Mouse (Mus musculus) layer of hippocampus, adult 2 months (tissue): ENCODE data around the gene Fndc10. TPM values are rescaled to one million over a fixed set of nuclear protein-coding genes. Genes with fewer than 3 reads are reported as not detected.
"Not testable (repeated sequence)": the region's sequence is repeated elsewhere in the genome, so short reads cannot be mapped to it uniquely, and the experiment has no call there.

Experiments used
- DNase-seq, 2 experiments: peaks; one replicate each; pipeline ENCODE4 v3.0.0; 2022; ENCODE audit warnings: low spot score in 2 of 2
- H3K27ac ChIP-seq: fragments of 200-600 bp; 2 replicates; pipeline ENCODE4 v1.8.1; 2022
- H3K4me3 ChIP-seq: fragments of 200-600 bp; 2 replicates; pipeline ENCODE4 v1.8.1; 2022; ENCODE audit warnings: mild to moderate bottlenecking
- CTCF ChIP-seq: fragments of 200-600 bp; conservative IDR thresholded peaks from 2 replicates; pipeline ENCODE4 v1.8.1; 2022; ENCODE audit warnings: antibody characterized with exemption, mild to moderate bottlenecking, moderate library complexity
- long read RNA-seq, 2 experiments: library from polyadenylated mRNA; stranded (forward); transcript quantifications; one replicate each; pipeline ENCODE4 v2.0.0; 2021; ENCODE audit warnings: borderline mapping rate in 2 of 2
- total RNA-seq, 2 experiments: library from RNA; stranded (reverse); gene quantifications; 2 replicates each; pipeline ENCODE4 v1.2.3; 2021

Gene Fndc10
- 10 to 100 TPM; 26.5 to 27.9 TPM for total RNA-seq
- long read RNA-seq, experiment 1, transcript Fndc10-201 (1 exons, 2,140 nt): major isoform, 6 of 13 reads
- long read RNA-seq, experiment 1, partial matches to known transcripts: 0 of 13 reads
- long read RNA-seq, experiment 1, other reads (novel, unspliced or antisense): 7 of 13 reads
- long read RNA-seq, experiment 2, transcript Fndc10-201 (1 exons, 2,140 nt): major isoform, 5 of 11 reads
- long read RNA-seq, experiment 2, partial matches to known transcripts: 0 of 11 reads
- long read RNA-seq, experiment 2, other reads (novel, unspliced or antisense): 6 of 11 reads

DNA sequence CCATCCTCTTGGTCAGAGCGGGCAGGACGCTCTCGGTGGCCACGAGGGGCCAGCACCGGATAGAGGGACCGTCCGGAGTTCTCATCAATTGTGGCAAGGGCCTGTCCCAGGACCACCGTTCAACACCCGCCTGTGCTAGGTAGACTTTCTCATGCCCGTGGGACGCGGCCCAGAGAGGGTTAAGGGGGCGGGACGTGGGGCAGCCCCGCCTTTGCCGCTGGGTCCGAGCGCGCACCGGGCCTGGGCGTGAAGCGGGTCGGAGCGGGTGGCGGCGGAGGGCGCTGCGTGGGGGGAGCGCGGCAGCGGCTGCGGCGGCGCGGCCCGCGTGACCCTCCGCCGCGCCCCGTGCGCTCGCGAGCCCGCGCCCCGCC lies at the start of gene Fndc10:
TSS of gene Fndc10 (plus strand) at position 232 of the 371 bp plus-strand sequence.
- DNase-seq: peak; percentile 63 to 73
- no peak for TF ChIP-seq CTCF
- Histone ChIP-seq H3K4me3 (peak within 1 kb of the TSS; percentile 81), H3K27ac (peak within 1 kb of the TSS; percentile 99)

DNA sequence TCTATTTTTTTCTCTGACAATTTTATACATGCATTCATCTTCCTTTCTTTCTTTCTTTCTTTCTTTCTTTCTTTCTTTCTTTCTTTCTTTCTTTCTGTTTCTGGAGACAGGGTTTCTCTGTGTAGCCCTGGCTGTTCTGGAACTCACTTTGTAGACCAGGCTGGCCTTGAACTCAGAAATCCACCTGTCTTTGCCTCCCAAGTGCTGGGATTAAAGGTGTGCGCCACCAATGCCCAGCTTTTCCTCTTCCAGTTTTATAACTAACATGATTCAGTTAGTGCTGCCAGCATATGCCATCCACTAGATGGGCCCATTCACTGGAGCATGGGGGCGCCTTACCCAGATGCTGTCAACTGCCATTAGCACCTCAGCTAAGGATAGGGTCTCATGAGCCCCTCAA lies 48.8 kb upstream of the Fndc10 start, which contains the start of gene Gm10563:
TSS of gene Gm10563 (minus strand) at position 101 of the 400 bp plus-strand sequence.
- H3K4me3 ChIP-seq, DNase-seq, H3K27ac ChIP-seq: not testable (repeated sequence)

DNA sequence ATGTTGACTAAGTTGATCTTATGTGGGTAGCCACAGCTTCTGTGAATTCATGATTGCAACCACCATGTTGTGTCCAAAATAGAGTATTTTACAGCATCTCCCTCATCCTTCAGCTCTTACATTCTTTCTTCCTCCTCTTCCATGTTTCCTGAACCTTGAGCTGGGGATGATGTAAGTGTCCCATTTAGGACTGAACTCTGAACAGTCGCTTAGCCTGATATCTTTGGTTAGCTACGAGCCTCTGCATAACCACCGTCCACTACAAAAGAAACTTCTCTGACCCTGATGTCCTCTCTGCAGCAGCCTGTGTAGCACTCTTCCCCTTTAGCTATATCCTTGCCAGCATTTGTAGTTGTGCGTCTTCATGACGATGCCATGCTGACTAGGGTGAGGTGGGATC lies 48.4 kb upstream of the Fndc10 start:
- Histone ChIP-seq H3K4me3 (no peak overlapping the region), H3K27ac (no peak overlapping the region)
- TF ChIP-seq CTCF: no peak
- DNase-seq: no peak

GRCm38 (mm10) chr4:155649355-155649754 lies 44.8 kb upstream of the Fndc10 start:
- Histone ChIP-seq H3K27ac (no peak overlapping the region), H3K4me3 (no peak overlapping the region)
- no peak for DNase-seq
- no peak for TF ChIP-seq CTCF

- DNase-seq: no peak
- no peak for TF ChIP-seq CTCF
- no peak overlapping the region for H3K4me3 ChIP-seq
- H3K27ac ChIP-seq: no peak overlapping the region
Observed at GRCm38 (mm10) chr4:155651553-155652269, 42.4 kb upstream of the Fndc10 start.

DNA sequence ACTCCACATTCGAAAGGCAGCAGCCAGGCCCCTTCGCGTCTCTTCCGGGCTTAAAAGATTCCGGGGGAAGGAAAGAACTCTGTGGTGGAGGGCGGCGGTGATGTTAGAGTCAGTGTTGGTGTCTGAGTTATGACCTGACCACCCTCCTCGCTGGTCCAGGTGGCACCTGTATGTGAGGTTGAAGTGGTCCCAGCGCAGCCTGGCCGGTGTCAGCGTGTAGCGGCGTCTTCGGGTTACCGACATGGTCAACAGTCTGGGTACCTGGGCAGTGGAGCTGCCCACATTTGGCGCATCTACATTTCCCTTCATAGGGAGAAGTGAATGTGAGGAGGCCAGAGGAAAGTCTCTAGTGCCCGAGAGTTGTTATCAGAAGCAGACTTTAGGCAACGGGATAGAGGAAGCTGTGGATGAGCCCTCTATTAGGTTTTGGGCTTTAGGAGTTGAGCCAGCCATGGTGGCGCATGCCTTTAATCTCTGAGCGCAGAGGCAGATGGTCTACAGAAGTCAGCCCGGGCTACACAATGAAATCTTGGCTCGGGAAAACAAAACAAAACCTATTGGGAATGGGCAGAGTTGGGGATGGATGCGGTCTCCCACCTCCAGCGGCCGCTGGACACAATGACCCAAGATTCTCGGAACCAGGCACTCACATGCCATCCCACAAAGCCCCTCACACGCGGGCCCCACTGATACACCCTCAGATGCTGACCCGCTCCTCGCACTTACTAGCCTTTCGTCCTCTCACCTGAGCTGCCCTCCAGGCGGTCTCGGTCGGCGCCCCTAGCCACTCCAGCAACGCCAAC lies 41.7 kb upstream of the Fndc10 start:
- TF ChIP-seq CTCF: no peak

GRCm38 (mm10) chr4:155653086-155653450 lies 41.1 kb upstream of the Fndc10 start, which contains the start of gene Mmp23:
Gene Mmp23 (minus strand): TSS chr4:155653384.
- no peak for TF ChIP-seq CTCF
- H3K27ac ChIP-seq: peak within 1 kb of the TSS; percentile 57; the same call in 1 of the 2 replicates
- DNase-seq: no peak
- peak within 1 kb of the TSS; percentile 50 for H3K4me3 ChIP-seq

More for the DNA sequence above, 41.7 kb upstream of the Fndc10 start:
- Histone ChIP-seq H3K4me3 (peak overlapping the region; percentile 50), H3K27ac (peak overlapping the region; percentile 57; the same call in 1 of the 2 replicates)
- DNase-seq: no peak

DNA sequence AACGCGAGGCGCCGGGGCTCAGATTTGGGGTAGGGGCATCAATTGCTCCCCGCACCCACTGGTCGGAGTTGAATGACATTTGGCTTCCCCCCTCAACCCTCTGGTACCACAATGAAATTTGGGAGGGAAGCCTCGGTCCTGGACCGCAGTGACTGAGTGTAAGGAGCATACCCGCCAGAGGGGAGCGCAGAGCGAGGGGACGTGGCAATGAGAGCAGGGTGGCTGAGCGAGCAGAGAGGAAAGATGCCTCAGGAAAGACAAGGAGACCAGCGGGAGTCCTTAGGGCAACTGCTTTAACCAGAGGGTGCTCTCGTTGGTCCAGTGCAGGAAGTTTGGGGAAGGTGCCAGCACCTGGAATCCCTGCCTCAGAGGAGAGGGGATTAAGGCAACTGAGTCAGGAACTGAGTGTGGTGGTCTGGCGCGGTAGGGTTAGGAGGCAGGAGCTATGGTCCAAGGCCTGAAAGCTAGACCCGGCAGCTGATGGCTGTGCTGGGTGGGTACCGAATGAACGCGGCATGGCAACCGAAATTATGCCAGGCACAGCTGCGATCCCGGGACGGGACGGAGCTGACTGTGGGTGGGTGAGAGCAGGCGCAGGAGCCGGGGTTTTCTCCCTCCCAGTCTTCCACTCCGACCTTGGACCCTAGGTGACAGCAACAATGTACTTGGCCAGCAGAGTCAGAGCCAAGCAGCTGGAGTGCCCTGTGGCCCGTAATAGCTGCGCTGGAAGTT lies 40.5 kb upstream of the Fndc10 start:
- peak; percentile 38 for TF ChIP-seq CTCF
- peak overlapping the region; percentile 50 for H3K4me3 ChIP-seq
- 0 out of 2 replicates have a peak overlapping the region, but pooled peaks have one; percentile 23 for H3K27ac ChIP-seq
- peak in 1 of 2 experiments; percentile 25 for DNase-seq

DNA sequence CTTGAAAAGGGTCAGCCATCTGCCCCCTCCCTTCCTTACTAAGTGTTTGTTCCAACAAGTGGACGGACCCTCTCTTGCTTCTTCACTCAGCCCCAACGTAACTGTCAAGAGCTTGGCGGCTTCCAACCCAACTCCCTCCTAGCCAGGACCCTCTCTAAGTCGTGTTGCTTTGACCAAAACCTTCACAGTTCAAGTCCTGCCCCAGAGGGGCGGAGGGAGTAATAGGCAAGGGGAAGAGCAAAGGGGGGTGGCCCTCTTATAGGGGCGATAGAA lies 40.0 kb upstream of the Fndc10 start:
- H3K27ac ChIP-seq: no peak overlapping the region
- TF ChIP-seq CTCF: no peak
- no peak for DNase-seq
- H3K4me3 ChIP-seq: no peak overlapping the region

GRCm38 (mm10) chr4:155654456-155655298 lies 39.5 kb upstream of the Fndc10 start:
- no peak for DNase-seq
- no peak for TF ChIP-seq CTCF

DNA sequence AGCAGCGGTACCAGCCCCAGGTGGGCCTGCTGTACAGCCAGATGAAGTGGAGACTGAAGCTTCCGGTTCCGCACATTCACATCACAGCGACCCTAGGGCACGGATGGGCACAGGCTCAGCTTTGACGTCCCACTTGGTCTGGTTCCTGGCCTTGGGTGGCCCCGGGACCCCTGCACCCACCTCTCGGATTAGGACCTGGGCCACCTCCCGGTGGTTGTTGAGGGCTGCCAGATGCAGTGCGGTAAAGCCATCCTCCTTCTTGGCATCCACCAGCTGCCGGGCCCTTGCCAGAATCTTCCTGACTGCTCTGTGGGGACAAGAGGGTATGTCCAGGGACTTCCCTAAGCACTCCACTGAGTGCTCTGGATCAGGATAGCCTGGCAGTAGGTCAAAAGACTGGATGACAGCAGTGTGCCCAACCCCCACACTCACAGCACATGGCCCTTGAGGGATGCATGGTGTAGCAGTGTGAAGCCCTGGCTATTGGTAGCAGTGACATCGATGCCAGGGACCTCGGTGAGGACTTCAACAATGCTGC lies 37.9 kb upstream of the Fndc10 start:
- Histone ChIP-seq H3K27ac (no peak overlapping the region), H3K4me3 (no peak overlapping the region)
- no peak for DNase-seq
- no peak for TF ChIP-seq CTCF

More at GRCm38 (mm10) chr4:155654456-155655298, 39.5 kb upstream of the Fndc10 start:
- Histone ChIP-seq H3K4me3 (no peak overlapping the region), H3K27ac (no peak overlapping the region)
